Mouse (Mus musculus): ENCODE measurements around the gene Fubp3. TPM values are rescaled to one million over a fixed set of nuclear protein-coding genes. Genes with fewer than 3 reads are reported as not detected.
A peak's percentile ranks its signal among the peaks of the same experiment; 100 is the strongest.

Gene Fubp3
- polyA plus RNA-seq, 1 experiment from 2014 or later, result 89.3 TPM

DNA sequence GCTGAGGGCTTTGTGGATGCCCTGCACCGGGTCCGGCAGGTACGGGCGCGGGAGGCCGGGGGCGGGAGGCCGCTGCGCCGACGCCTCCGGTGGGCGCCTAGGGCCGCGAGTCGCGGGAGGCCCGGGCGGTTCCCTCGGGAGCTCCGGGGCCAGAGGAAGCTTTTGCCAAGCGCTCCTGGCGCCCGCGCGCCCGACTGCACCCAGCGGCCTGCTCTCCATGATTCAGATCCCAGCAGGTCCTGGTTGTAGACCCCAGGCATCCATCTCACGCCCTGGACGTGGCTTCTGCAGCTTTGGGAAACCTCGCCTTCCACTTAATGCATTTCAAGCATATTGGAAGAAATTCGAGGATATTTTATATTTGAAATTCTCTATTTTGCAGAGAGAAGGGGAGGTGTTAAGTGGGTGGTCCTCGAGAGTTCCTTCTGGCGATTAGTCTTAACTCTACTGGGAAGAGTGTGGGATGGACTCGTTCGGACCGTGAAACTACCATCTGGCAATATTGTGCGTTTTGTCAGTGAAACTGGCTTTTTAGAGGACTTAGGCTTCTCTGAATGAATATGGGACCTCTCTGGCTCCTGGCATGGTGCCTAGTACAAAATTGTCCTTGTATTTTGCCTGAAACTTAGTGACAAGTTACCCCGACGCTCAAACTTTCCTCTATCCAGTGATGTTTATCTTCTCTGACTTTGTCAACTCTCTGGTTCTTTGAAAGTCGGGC, 624 bp downstream of the Fubp3 start:
- peaks cover 17% of the 10 kb centered on the region for H3K4me1 ChIP-seq
- peak overlapping the region; percentile 82 for H3K4me2 ChIP-seq (replicated peaks)
- peak; percentile 22; the same call in 1 of the 2 replicates for ATAC-seq (ENCODE audit: low FRiP score, low read depth)
- H3K4me3 ChIP-seq, result peak overlapping the region; percentile 99
- H3K9ac ChIP-seq, result peak overlapping the region; percentile 99
- WGBS, result 4% methylated on average over 39 of the region's 41 CpGs
- H3K27ac ChIP-seq, result peak overlapping the region; percentile 86
- H3K9me3 ChIP-seq, result no peaks in the 10 kb centered on the region
- H3K36me3 ChIP-seq, result peaks cover 18% of the 10 kb centered on the region; the same call in 1 of the 2 replicates
- H3K27me3 ChIP-seq, result no peaks in the 10 kb centered on the region

DNA sequence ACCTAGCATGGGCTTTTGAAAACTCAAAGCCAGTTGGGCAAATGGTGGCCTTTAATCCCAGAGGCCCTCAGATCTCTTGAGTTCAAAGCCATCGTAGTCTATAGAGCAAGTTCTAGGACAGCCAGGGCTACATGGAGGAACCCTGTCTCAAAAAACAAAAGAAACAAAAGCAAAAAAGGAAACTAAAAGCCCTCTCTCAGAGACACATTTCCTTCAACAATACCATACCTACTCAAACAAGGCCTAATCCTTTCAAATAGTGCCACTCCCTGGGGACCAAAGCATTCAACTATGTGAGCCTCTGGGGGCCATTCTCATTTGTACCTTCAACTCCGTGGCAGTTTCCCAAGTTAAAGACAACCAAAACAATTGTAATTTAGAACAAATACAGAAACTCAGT, 9.2 kb downstream of the Fubp3 start:
- Histone ChIP-seq H3K9me3 (no peaks in the 10 kb centered on the region), H3K4me1 (no peaks in the 10 kb centered on the region), H3K27ac (no peak overlapping the region), H3K4me2 (replicated peaks) (no peak overlapping the region), H3K27me3 (no peaks in the 10 kb centered on the region), H3K4me3 (no peak overlapping the region), H3K36me3 (peaks cover 61% of the 10 kb centered on the region), H3K9ac (no peak overlapping the region)
- ATAC-seq (ENCODE audit: low FRiP score, low read depth), result no peak
- WGBS, result 88% methylated on average over 2 of the region's 2 CpGs

GRCm38 (mm10) chr2:31591799-31592484, 19.5 kb downstream of the Fubp3 start:
- WGBS, result 84% methylated on average over 9 of the region's 9 CpGs
- H3K4me2 ChIP-seq (replicated peaks), result no peak overlapping the region
- H3K36me3 ChIP-seq, result peaks cover 76% of the 10 kb centered on the region

DNA sequence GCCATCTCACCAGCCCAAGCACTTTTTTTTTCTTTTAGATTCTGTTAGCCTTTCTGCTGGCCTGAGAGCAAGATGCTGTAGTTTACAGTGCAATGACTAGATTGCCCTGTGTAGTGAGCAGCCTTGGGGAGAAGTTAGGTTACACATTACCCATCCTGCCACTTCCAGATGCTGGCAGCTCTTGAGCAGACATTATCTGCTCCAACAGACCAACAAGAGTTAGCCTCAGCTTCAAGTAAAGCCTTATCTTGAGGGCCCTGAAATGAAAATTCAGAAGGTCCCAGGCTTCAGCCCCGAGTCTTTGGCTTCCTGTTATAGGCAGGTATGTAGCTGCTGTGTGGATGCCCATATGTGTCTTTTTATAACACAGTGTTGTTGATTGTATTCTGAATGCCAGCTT, 35.1 kb downstream of the Fubp3 start:
- peaks cover 94% of the 10 kb centered on the region for H3K36me3 ChIP-seq

More at GRCm38 (mm10) chr2:31591799-31592484, 19.5 kb downstream of the Fubp3 start:
- no peaks in the 10 kb centered on the region for H3K4me1 ChIP-seq
- H3K4me3 ChIP-seq, result no peak overlapping the region
- H3K27ac ChIP-seq, result no peak overlapping the region
- no peak for ATAC-seq (ENCODE audit: low FRiP score, low read depth)
- H3K9me3 ChIP-seq, result no peaks in the 10 kb centered on the region
- H3K27me3 ChIP-seq, result no peaks in the 10 kb centered on the region
- H3K9ac ChIP-seq, result no peak overlapping the region

GRCm38 (mm10) chr2:31609859-31610261, 37.4 kb downstream of the Fubp3 start:
- Histone ChIP-seq H3K27ac (no peak overlapping the region), H3K4me2 (replicated peaks) (no peak overlapping the region), H3K4me3 (no peak overlapping the region), H3K27me3 (no peaks in the 10 kb centered on the region), H3K4me1 (no peaks in the 10 kb centered on the region), H3K9me3 (no peaks in the 10 kb centered on the region), H3K9ac (no peak overlapping the region), H3K36me3 (peaks cover 98% of the 10 kb centered on the region)
- no peak for ATAC-seq (ENCODE audit: low FRiP score, low read depth)
- WGBS, result 34% methylated on average over 7 of the region's 7 CpGs

More for the DNA sequence above, 35.1 kb downstream of the Fubp3 start:
- WGBS, result 89% methylated on average over 1 of the region's 1 CpGs
- no peak overlapping the region for H3K9ac ChIP-seq
- H3K4me3 ChIP-seq, result no peak overlapping the region
- H3K4me2 ChIP-seq (replicated peaks), result no peak overlapping the region
- no peaks in the 10 kb centered on the region for H3K4me1 ChIP-seq
- no peak for ATAC-seq (ENCODE audit: low FRiP score, low read depth)
- H3K9me3 ChIP-seq, result no peaks in the 10 kb centered on the region
- no peaks in the 10 kb centered on the region for H3K27me3 ChIP-seq
- H3K27ac ChIP-seq, result no peak overlapping the region

DNA sequence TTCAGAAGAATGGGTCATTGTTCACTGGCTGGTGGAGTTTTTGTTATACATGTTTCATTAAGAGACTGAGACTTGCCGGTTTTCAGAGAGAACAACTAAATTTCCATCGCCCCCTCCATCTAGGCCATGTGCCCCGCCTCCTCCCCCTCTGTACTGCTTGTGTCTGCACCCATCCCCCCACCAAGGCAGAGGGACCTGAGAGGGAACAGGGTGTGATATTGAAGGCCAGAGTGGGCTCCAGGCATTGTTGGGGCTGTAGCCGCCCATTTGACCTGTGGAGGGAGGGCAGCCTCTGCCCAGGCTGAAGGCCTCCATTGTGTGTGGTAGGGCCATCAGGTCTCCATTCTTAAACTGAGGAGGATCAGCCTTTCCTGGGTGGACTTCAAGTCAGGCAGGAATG, 38.5 kb downstream of the Fubp3 start:
- H3K27ac ChIP-seq, result no peak overlapping the region
- no peaks in the 10 kb centered on the region for H3K4me1 ChIP-seq
- H3K36me3 ChIP-seq, result peaks cover 98% of the 10 kb centered on the region
- H3K4me3 ChIP-seq, result no peak overlapping the region
- no peak overlapping the region for H3K4me2 ChIP-seq (replicated peaks)
- H3K27me3 ChIP-seq, result no peaks in the 10 kb centered on the region
- H3K9ac ChIP-seq, result no peak overlapping the region
- 60% methylated on average over 4 of the region's 4 CpGs for WGBS
- no peaks in the 10 kb centered on the region for H3K9me3 ChIP-seq
- ATAC-seq (ENCODE audit: low FRiP score, low read depth), result no peak

DNA sequence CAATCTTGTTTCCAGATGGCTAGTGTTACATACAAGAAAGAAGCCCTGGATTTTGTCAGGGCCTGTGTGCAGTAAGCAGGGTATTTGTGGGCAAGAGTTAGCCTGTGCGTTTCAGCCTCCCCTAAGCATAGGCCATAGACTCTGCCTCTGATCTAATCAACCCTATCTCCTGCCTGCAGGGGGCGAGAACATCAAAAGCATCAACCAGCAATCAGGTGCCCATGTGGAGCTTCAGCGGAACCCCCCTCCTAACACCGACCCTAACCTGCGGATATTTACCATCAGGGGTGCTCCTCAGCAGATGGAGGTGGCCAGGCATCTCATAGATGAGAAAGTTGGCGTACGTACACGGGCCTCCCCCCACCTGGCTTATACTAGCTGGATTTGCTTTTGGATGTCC, 38.9 kb downstream of the Fubp3 start:
- Histone ChIP-seq H3K4me2 (replicated peaks) (no peak overlapping the region), H3K9ac (no peak overlapping the region), H3K27me3 (no peaks in the 10 kb centered on the region), H3K4me3 (no peak overlapping the region), H3K36me3 (peaks cover 95% of the 10 kb centered on the region), H3K27ac (no peak overlapping the region), H3K9me3 (no peaks in the 10 kb centered on the region), H3K4me1 (no peaks in the 10 kb centered on the region)
- no peak for ATAC-seq (ENCODE audit: low FRiP score, low read depth)
- WGBS, result 80% methylated on average over 8 of the region's 8 CpGs

- Histone ChIP-seq H3K4me3 (no peak overlapping the region), H3K9ac (no peak overlapping the region), H3K27ac (no peak overlapping the region), H3K4me1 (no peaks in the 10 kb centered on the region), H3K27me3 (no peaks in the 10 kb centered on the region), H3K9me3 (no peaks in the 10 kb centered on the region), H3K4me2 (replicated peaks) (no peak overlapping the region), H3K36me3 (peaks cover 89% of the 10 kb centered on the region)
- ATAC-seq (ENCODE audit: low FRiP score, low read depth), result no peak
- 73% methylated on average over 6 of the region's 6 CpGs for WGBS
Measured at GRCm38 (mm10) chr2:31612627-31613026, 40.2 kb downstream of the Fubp3 start.

- H3K36me3 ChIP-seq, result peaks cover 87% of the 10 kb centered on the region
- 83% methylated on average over 7 of the region's 7 CpGs for WGBS
- no peaks in the 10 kb centered on the region for H3K9me3 ChIP-seq
- ATAC-seq (ENCODE audit: low FRiP score, low read depth), result no peak
- no peaks in the 10 kb centered on the region for H3K27me3 ChIP-seq
- H3K27ac ChIP-seq, result no peak overlapping the region
- no peak overlapping the region for H3K9ac ChIP-seq
- no peak overlapping the region for H3K4me2 ChIP-seq (replicated peaks)
- H3K4me3 ChIP-seq, result no peak overlapping the region
- no peaks in the 10 kb centered on the region for H3K4me1 ChIP-seq
Measured at GRCm38 (mm10) chr2:31613781-31614180, 41.3 kb downstream of the Fubp3 start.

DNA sequence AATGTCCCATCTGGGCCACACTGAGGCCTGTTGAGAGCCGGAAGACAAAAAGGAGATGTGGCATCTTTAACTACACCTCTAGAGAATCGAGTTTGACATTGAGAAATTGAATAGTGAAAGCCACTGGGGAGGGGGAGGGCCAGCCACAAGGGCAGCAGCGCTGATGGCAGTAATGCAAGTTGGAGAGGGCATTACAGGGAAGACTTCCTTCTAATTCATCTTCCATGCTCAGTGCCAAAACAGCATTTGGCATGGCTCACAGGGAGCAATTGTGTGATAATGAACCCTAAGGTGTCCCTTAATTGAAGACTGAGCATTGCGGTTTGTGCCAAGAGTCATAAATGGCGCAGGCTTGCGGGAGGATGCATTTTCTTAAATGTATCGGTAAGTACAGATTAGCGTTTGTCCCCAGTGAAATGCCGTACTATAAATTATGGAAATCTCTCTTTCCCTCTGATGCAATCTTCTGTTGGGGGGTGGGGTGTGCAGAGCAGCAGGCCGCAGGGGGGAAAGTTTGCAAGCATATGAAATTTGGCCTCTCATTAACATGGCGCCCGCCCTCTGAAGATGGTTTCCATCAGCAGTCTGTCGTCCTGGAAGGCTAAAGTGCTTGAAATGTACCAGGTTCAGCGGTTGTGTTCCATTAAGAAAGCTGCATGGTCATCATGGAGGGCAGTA, 46.2 kb downstream of the Fubp3 start:
- Histone ChIP-seq H3K4me3 (no peak overlapping the region), H3K27ac (no peak overlapping the region), H3K36me3 (peaks cover 43% of the 10 kb centered on the region), H3K4me2 (replicated peaks) (no peak overlapping the region), H3K27me3 (no peaks in the 10 kb centered on the region), H3K4me1 (no peaks in the 10 kb centered on the region), H3K9me3 (peaks cover 1% of the 10 kb centered on the region; the same call in 1 of the 2 replicates), H3K9ac (no peak overlapping the region)
- ATAC-seq (ENCODE audit: low FRiP score, low read depth), result no peak
- 81% methylated on average over 14 of the region's 14 CpGs for WGBS

DNA sequence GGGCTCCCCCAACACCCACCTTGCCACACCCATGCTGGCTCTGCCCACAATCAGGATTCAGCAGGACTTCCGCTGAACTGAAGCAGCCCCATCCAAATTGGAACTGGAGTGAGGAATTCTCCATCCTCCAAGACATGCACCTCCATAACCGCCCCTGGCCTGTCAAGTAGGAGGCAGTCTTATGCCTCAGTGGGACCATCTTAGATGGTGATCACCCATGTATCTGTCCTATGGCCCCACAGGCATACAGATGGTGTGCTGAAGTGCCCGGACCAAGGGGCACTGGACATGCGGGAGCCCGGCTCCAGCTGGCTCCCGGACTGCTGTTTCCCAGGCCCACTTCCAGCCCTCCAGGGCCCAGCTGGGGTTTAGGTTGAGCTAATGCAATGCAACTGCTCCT, 46.8 kb downstream of the Fubp3 start:
- Histone ChIP-seq H3K4me1 (no peaks in the 10 kb centered on the region), H3K27ac (no peak overlapping the region), H3K9ac (no peak overlapping the region), H3K9me3 (peaks cover 4% of the 10 kb centered on the region; the same call in 1 of the 2 replicates), H3K27me3 (no peaks in the 10 kb centered on the region), H3K4me2 (replicated peaks) (no peak overlapping the region), H3K36me3 (peaks cover 37% of the 10 kb centered on the region), H3K4me3 (no peak overlapping the region)
- no peak for ATAC-seq (ENCODE audit: low FRiP score, low read depth)
- WGBS, result 88% methylated on average over 6 of the region's 6 CpGs

DNA sequence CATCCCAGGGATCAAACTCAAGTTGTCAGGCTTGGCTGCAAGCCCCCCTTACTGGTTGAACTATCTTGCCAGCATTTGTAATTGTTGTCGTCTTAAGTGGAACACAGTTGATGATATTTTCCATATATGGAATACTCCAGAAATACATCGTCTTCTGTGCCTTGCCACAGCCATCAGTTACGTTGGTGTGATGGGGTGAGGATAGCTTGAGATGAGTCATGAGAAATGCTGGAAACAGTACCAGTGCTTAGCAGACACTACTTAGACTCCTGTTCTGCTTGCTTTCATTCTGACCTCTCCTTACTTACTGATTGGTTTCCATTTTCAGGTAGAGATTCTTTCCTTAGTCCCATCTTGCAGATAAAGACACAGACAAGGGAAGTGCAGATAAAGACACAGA, 61.1 kb downstream of the Fubp3 start:
- H3K27ac ChIP-seq, result no peak overlapping the region
- H3K4me3 ChIP-seq, result no peak overlapping the region
- H3K9me3 ChIP-seq, result no peaks in the 10 kb centered on the region
- peaks cover 89% of the 10 kb centered on the region for H3K27me3 ChIP-seq
- H3K4me1 ChIP-seq, result peaks cover 34% of the 10 kb centered on the region
- ATAC-seq (ENCODE audit: low FRiP score, low read depth), result no peak
- H3K36me3 ChIP-seq, result no peaks in the 10 kb centered on the region
- no peak overlapping the region for H3K9ac ChIP-seq
- WGBS, result 64% methylated on average over 3 of the region's 3 CpGs
- H3K4me2 ChIP-seq (replicated peaks), result no peak overlapping the region
